Mouse (Mus musculus) myocyte (in vitro differentiated cells): ENCODE data around the gene Serinc5.

Source experiments
- CEBPB ChIP-seq: IDR thresholded peaks from 2 replicates; pipeline ENCODE4 v1.6.1; 2011; ENCODE audit warnings: mild to moderate bottlenecking, moderate library complexity; ENCODE audit not compliant: poor library complexity, insufficient read depth, severe bottlenecking
- E2F4 ChIP-seq: IDR thresholded peaks from one replicate; pipeline ENCODE4 v1.6.1; 2011; ENCODE audit warnings: mild to moderate bottlenecking, control low read depth, moderate library complexity; ENCODE audit not compliant: insufficient read depth
- MAX ChIP-seq: IDR thresholded peaks from one replicate; pipeline ENCODE4 v1.6.1; 2011; ENCODE audit warnings: low read depth, mild to moderate bottlenecking, control low read depth
- MYOD1 ChIP-seq, 3 experiments: IDR thresholded peaks; one replicate each; pipeline ENCODE4 v1.6.1; 2011; ENCODE audit warnings: control low read depth in 2 of 3, low read depth in 2 of 3, mild to moderate bottlenecking in 2 of 3, moderate library complexity in 1 of 3; ENCODE audit not compliant: insufficient read length in 2 of 3, control insufficient read depth in 1 of 3
- POLR2A ChIP-seq: IDR thresholded peaks from one replicate; pipeline ENCODE4 v1.6.1; 2011; ENCODE audit warnings: low read depth, mild to moderate bottlenecking, control low read depth, moderate library complexity; ENCODE audit not compliant: insufficient read length
- POLR2AphosphoS2 ChIP-seq: IDR thresholded peaks from one replicate; pipeline ENCODE4 v1.6.1; 2011; ENCODE audit warnings: low read depth, control low read depth; ENCODE audit not compliant: insufficient read length
- REST ChIP-seq: IDR thresholded peaks from one replicate; pipeline ENCODE4 v1.6.1; 2011; ENCODE audit warnings: mild to moderate bottlenecking, control low read depth, moderate library complexity; ENCODE audit not compliant: insufficient read depth, insufficient read length
- SRF ChIP-seq: IDR thresholded peaks from one replicate; pipeline ENCODE4 v1.6.1; 2011; ENCODE audit warnings: low read depth; ENCODE audit not compliant: control insufficient read depth, insufficient read length
- TCF12 ChIP-seq: IDR thresholded peaks from one replicate; pipeline ENCODE4 v1.6.1; 2011; ENCODE audit warnings: mild to moderate bottlenecking, control low read depth; ENCODE audit not compliant: poor library complexity, insufficient read depth, severe bottlenecking
- USF1 ChIP-seq: IDR thresholded peaks from one replicate; pipeline ENCODE4 v1.6.1; 2011; ENCODE audit warnings: low read depth, mild to moderate bottlenecking, control low read depth, moderate library complexity

GRCm38 (mm10) chr13:92704189-92704588 lies 93.3 kb downstream of the Serinc5 start:
- TF ChIP-seq POLR2A (no peak), MAX (no peak), E2F4 (no peak), REST (no peak), MYOD1 (IDR thresholded peaks at IDR 0.05; ENCODE audit: control insufficient read depth in 1 of 3, insufficient read length in 2 of 3, low read depth in 2 of 3) (no peak), USF1 (no peak), CEBPB (no peak), SRF (no peak), TCF12 (no peak), POLR2AphosphoS2 (no peak)
